Mouse (Mus musculus) kidney, embryonic 16.5 days (tissue): ENCODE measurements around the gene Zfp771. TPM values are rescaled to one million over a fixed set of nuclear protein-coding genes. Genes with fewer than 3 reads are reported as not detected.

ENCODE experiments used
- ATAC-seq: fragments of 200-750 bp; cut with Nextera tagmentation; 2 replicates; pipeline ENCODE4 v1.8.0; 2017; ENCODE audit warnings: moderate TSS enrichment; ENCODE audit not compliant: low FRiP score, low TSS enrichment
- H3K27ac ChIP-seq: fragments of 300-500 bp; sonication (generic); 2 replicates; pipeline ENCODE4 v1.5.1; 2014; ENCODE audit warnings: low read length
- H3K27me3 ChIP-seq: fragments of 300-500 bp; sonication (generic); 2 replicates; pipeline ENCODE4 v1.6.1; 2014; ENCODE audit warnings: low read length, control low read depth, mixed read lengths; ENCODE audit not compliant: insufficient read depth
- H3K36me3 ChIP-seq: fragments of 300-500 bp; sonication (generic); 2 replicates; pipeline ENCODE4 v1.6.1; 2014; ENCODE audit warnings: low read length, control low read depth, mixed read lengths; ENCODE audit not compliant: insufficient read depth
- H3K4me1 ChIP-seq: fragments of 300-500 bp; sonication (generic); 2 replicates; pipeline ENCODE4 v1.6.1; 2014; ENCODE audit warnings: low read length, control low read depth, mixed read lengths; ENCODE audit not compliant: insufficient read depth
- H3K4me2 ChIP-seq: fragments of 300-500 bp; sonication (generic); replicated peaks from 2 replicates; pipeline ENCODE4 v1.6.1; 2014; ENCODE audit warnings: low read depth, low read length
- H3K4me3 ChIP-seq: fragments of 300-500 bp; sonication (generic); 2 replicates; pipeline ENCODE4 v1.5.1; 2014; ENCODE audit warnings: mild to moderate bottlenecking, low read length
- H3K9ac ChIP-seq: fragments of 300-500 bp; sonication (generic); replicated peaks from 2 replicates; pipeline ENCODE4 v1.6.1; 2014; ENCODE audit warnings: low read length
- H3K9me3 ChIP-seq: fragments of 300-500 bp; sonication (generic); 2 replicates; pipeline ENCODE4 v1.6.1; 2016; ENCODE audit warnings: low read length, control low read depth
- WGBS: fragments of 180-500 bp; shearing (Covaris S2); extraction: QIAGEN DNeasy Blood & Tissue Kit; methylation state at CpG from one replicate; pipeline ENCODE4 v1.1.7; 2014; 5-methylcytosine and 5-hydroxymethylcytosine counted together
- polyA plus RNA-seq: library from polyadenylated mRNA; unstranded; fragments of >200 nt; fragmentation: Nextera tagmentation; extraction: Ambion mirVana; gene quantifications from 2 replicates; pipeline ENCODE4 v1.2.1, GENCODE M21; 2015

The Zfp771 gene
- polyA plus RNA-seq, 1 experiment from 2014 or later, result 64.3 TPM

GRCm38 (mm10) chr7:127252414-127252813 is 8.3 kb downstream of the Zfp771 start:
- Histone ChIP-seq H3K9ac (no peak overlapping the region), H3K9me3 (no peaks in the 10 kb centered on the region), H3K27me3 (no peaks in the 10 kb centered on the region), H3K4me3 (no peak overlapping the region), H3K36me3 (peaks cover 31% of the 10 kb centered on the region), H3K4me2 (no peak overlapping the region), H3K4me1 (peaks cover 6% of the 10 kb centered on the region), H3K27ac (no peak overlapping the region)
- ATAC-seq, result no peak
- 94% methylated on average over 2 of the region's 2 CpGs for WGBS

GRCm38 (mm10) chr7:127253341-127253740 is 9.3 kb downstream of the Zfp771 start:
- 78% methylated on average over 6 of the region's 6 CpGs for WGBS
- H3K9ac ChIP-seq, result peak overlapping the region; percentile 86
- peaks cover 6% of the 10 kb centered on the region for H3K4me1 ChIP-seq
- no peaks in the 10 kb centered on the region for H3K27me3 ChIP-seq
- peak overlapping the region; percentile 93; the same call in 1 of the 2 replicates for H3K27ac ChIP-seq
- no peaks in the 10 kb centered on the region for H3K9me3 ChIP-seq
- H3K36me3 ChIP-seq, result peaks cover 38% of the 10 kb centered on the region
- H3K4me3 ChIP-seq, result peak overlapping the region; percentile 68
- peak overlapping the region; percentile 69 for H3K4me2 ChIP-seq
- no peak for ATAC-seq

GRCm38 (mm10) chr7:127253821-127254769 is 10.0 kb downstream of the Zfp771 start:
- H3K9ac ChIP-seq, result peak overlapping the region; percentile 86
- peak overlapping the region; percentile 93 for H3K27ac ChIP-seq
- peak; percentile 94 for ATAC-seq
- H3K36me3 ChIP-seq, result peaks cover 38% of the 10 kb centered on the region
- WGBS, result under 1% methylated on average over 135 of the region's 136 CpGs
- H3K4me2 ChIP-seq, result peak overlapping the region; percentile 69
- H3K4me3 ChIP-seq, result peak overlapping the region; percentile 68
- no peaks in the 10 kb centered on the region for H3K9me3 ChIP-seq
- no peaks in the 10 kb centered on the region for H3K27me3 ChIP-seq
- peaks cover 9% of the 10 kb centered on the region for H3K4me1 ChIP-seq

GRCm38 (mm10) chr7:127255008-127255407 is 10.9 kb downstream of the Zfp771 start:
- Histone ChIP-seq H3K4me2 (peak overlapping the region; percentile 69), H3K27me3 (no peaks in the 10 kb centered on the region), H3K36me3 (peaks cover 31% of the 10 kb centered on the region), H3K9ac (peak overlapping the region; percentile 73), H3K4me3 (peak overlapping the region; percentile 68), H3K9me3 (no peaks in the 10 kb centered on the region), H3K27ac (peak overlapping the region; percentile 93; the same call in 1 of the 2 replicates), H3K4me1 (peaks cover 17% of the 10 kb centered on the region)
- no peak for ATAC-seq
- 14% methylated on average over 4 of the region's 4 CpGs for WGBS

- H3K4me2 ChIP-seq, result no peak overlapping the region
- H3K4me3 ChIP-seq, result no peak overlapping the region
- no peak overlapping the region for H3K27ac ChIP-seq
- H3K4me1 ChIP-seq, result peaks cover 19% of the 10 kb centered on the region
- H3K27me3 ChIP-seq, result no peaks in the 10 kb centered on the region
- no peak for ATAC-seq
- no peaks in the 10 kb centered on the region for H3K9me3 ChIP-seq
- WGBS, result 85% methylated on average over 2 of the region's 2 CpGs
- peaks cover 26% of the 10 kb centered on the region for H3K36me3 ChIP-seq
- H3K9ac ChIP-seq, result no peak overlapping the region
Observed at GRCm38 (mm10) chr7:127255965-127256364, 11.9 kb downstream of the Zfp771 start.

GRCm38 (mm10) chr7:127256518-127256917 is 12.4 kb downstream of the Zfp771 start:
- Histone ChIP-seq H3K27me3 (no peaks in the 10 kb centered on the region), H3K4me3 (no peak overlapping the region), H3K4me2 (no peak overlapping the region), H3K4me1 (peaks cover 23% of the 10 kb centered on the region), H3K9me3 (no peaks in the 10 kb centered on the region), H3K27ac (no peak overlapping the region), H3K9ac (no peak overlapping the region), H3K36me3 (peaks cover 23% of the 10 kb centered on the region)
- no peak for ATAC-seq
- 92% methylated on average over 5 of the region's 5 CpGs for WGBS

GRCm38 (mm10) chr7:127259186-127259905 is 15.3 kb downstream of the Zfp771 start:
- no peak for ATAC-seq

GRCm38 (mm10) chr7:127260309-127261111 is 16.4 kb downstream of the Zfp771 start, which contains the start of gene Dctpp1:
TSS of gene Dctpp1 (minus strand) at chr7:127260709.
- Histone ChIP-seq H3K4me2 (peak within 1 kb of the TSS; percentile 90), H3K4me3 (peak within 1 kb of the TSS; percentile 76), H3K9me3 (no peaks in the 10 kb centered on the region), H3K4me1 (peaks cover 18% of the 10 kb centered on the region), H3K27me3 (no peaks in the 10 kb centered on the region), H3K9ac (peak within 1 kb of the TSS; percentile 77), H3K27ac (peak within 1 kb of the TSS; percentile 16; the same call in 1 of the 2 replicates), H3K36me3 (peaks cover 16% of the 10 kb centered on the region)
- 0% methylated on average over 50 of the region's 50 CpGs for WGBS
- peak; percentile 98 for ATAC-seq

More at GRCm38 (mm10) chr7:127259186-127259905, 15.3 kb downstream of the Zfp771 start:
- H3K27me3 ChIP-seq, result no peaks in the 10 kb centered on the region
- peak overlapping the region; percentile 76 for H3K4me3 ChIP-seq
- WGBS, result 72% methylated on average over 8 of the region's 8 CpGs
- H3K27ac ChIP-seq, result no peak overlapping the region
- peaks cover 16% of the 10 kb centered on the region for H3K36me3 ChIP-seq
- H3K4me2 ChIP-seq, result peak overlapping the region; percentile 90
- no peaks in the 10 kb centered on the region for H3K9me3 ChIP-seq
- peaks cover 23% of the 10 kb centered on the region for H3K4me1 ChIP-seq
- H3K9ac ChIP-seq, result peak overlapping the region; percentile 77; the same call in 1 of the 2 replicates
